Mouse (Mus musculus) testis, adult 2 months (tissue): ENCODE data around the gene Plin1. TPM values are rescaled to one million over a fixed set of nuclear protein-coding genes. Genes with fewer than 3 reads are reported as not detected.

Source experiments
- H3K27ac ChIP-seq: fragments of 200-500 bp; 2 replicates; pipeline ENCODE4 v1.5.1; 2012; ENCODE audit warnings: low read depth, low read length; ENCODE audit not compliant: control insufficient read depth, insufficient read depth
- H3K27me3 ChIP-seq: fragments of 200-500 bp; 2 replicates; pipeline ENCODE4 v1.6.1; 2012; ENCODE audit warnings: mild to moderate bottlenecking, low read length, moderate library complexity; ENCODE audit not compliant: control insufficient read depth, insufficient read depth
- H3K36me3 ChIP-seq: fragments of 200-500 bp; 2 replicates; pipeline ENCODE4 v1.6.1; 2012; ENCODE audit warnings: mild to moderate bottlenecking, low read length; ENCODE audit not compliant: control insufficient read depth, insufficient read depth
- H3K4me1 ChIP-seq: fragments of 200-500 bp; 2 replicates; pipeline ENCODE4 v1.6.1; 2012; ENCODE audit warnings: low read length; ENCODE audit not compliant: control insufficient read depth, insufficient read depth
- H3K4me3 ChIP-seq: fragments of 200-500 bp; 2 replicates; pipeline ENCODE4 v1.5.1; 2012; ENCODE audit warnings: low read depth, mild to moderate bottlenecking, low read length, moderate library complexity, mixed read lengths; ENCODE audit not compliant: control insufficient read depth
- CTCF ChIP-seq: fragments of 200-500 bp; IDR thresholded peaks from 2 replicates; pipeline ENCODE4 v1.5.1; 2012; ENCODE audit warnings: low read depth, mild to moderate bottlenecking, inconsistent platforms, low read length, moderate library complexity; ENCODE audit not compliant: control insufficient read depth, insufficient read depth, insufficient replicate concordance
- POLR2A ChIP-seq: fragments of 200-500 bp; IDR thresholded peaks from 2 replicates; pipeline ENCODE4 v1.6.1; 2012; ENCODE audit warnings: low read depth, mild to moderate bottlenecking, inconsistent platforms, low read length, moderate library complexity; ENCODE audit not compliant: control insufficient read depth
- polyA plus RNA-seq: library from polyadenylated mRNA; depleted of rRNA; stranded (reverse); fragments of >200 nt; gene quantifications from 2 replicates; pipeline ENCODE4 v1.2.3, GENCODE M21; 2012

Gene Plin1
- polyA plus RNA-seq, 1 experiment = 3.2 TPM

GRCm38 (mm10) chr7:79765991-79766390 lies 33.3 kb upstream of the Plin1 start:
- H3K27ac ChIP-seq = no peak overlapping the region
- no peak overlapping the region for H3K4me3 ChIP-seq
- no peaks in the 10 kb centered on the region for H3K27me3 ChIP-seq
- no peak for TF ChIP-seq POLR2A
- TF ChIP-seq CTCF = no peak
- H3K36me3 ChIP-seq = no peaks in the 10 kb centered on the region
- no peaks in the 10 kb centered on the region for H3K4me1 ChIP-seq

DNA sequence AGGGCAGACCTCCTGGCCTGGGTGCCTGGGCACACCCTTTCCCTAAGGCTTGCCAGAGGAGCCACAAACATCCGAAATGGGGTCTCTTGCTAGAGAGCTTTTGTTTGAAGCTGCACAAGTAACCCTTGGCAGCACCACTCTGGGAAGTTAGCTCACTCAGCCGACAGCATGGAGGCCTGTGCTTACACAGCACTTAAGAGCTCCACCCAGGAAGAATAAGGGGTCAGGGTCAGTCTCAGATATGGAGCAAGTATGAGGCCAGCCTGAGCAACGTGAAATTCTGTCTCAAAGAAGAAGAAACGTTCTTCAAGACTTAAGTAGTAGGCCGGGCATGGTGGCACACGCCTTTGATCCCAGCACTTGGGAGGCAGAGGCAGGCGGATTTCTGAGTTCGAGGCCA lies 29.4 kb upstream of the Plin1 start:
- no peaks in the 10 kb centered on the region for H3K36me3 ChIP-seq
- TF ChIP-seq POLR2A (no peak), CTCF (no peak)
- H3K4me1 ChIP-seq = no peaks in the 10 kb centered on the region
- H3K27ac ChIP-seq = no peak overlapping the region
- no peak overlapping the region for H3K4me3 ChIP-seq
- no peaks in the 10 kb centered on the region for H3K27me3 ChIP-seq

DNA sequence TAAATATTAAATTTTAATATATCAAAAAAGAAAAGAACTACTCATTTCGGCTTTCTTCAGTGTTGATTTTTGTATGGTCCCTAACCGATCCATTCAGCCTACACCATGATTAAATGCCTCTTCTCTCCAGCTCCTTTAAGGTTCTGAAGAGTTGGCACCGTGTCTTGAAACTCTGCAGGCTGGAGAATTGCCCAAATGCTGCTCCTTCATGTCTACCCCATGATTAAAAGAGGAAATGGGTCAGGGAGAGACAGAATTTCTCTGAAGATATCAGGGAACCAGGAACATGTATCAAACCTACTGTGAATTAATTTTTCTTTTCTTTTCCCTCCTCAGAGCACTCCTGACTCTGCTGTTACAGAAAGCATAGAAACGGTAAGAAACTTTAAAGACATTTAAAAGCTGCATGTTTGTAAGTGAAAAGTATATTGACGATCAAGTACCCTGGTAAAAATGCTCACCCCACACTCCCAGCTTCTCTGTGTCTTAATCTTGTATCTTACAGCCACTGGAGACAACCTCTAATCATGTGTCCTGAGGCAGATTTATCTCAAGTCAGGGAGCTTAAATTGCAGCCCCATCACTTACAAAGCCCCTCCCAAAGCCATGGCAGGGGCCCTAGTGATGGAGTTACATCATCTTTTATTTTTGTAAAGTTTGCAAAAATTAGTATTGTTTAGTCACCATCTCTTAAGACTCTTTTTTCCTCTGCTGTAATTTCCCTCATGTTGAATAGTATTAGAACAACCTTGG lies 28.6 kb upstream of the Plin1 start:
- Histone ChIP-seq H3K36me3 (no peaks in the 10 kb centered on the region), H3K27me3 (no peaks in the 10 kb centered on the region), H3K4me1 (no peaks in the 10 kb centered on the region), H3K27ac (no peak overlapping the region), H3K4me3 (no peak overlapping the region)
- TF ChIP-seq CTCF (no peak), POLR2A (no peak)

DNA sequence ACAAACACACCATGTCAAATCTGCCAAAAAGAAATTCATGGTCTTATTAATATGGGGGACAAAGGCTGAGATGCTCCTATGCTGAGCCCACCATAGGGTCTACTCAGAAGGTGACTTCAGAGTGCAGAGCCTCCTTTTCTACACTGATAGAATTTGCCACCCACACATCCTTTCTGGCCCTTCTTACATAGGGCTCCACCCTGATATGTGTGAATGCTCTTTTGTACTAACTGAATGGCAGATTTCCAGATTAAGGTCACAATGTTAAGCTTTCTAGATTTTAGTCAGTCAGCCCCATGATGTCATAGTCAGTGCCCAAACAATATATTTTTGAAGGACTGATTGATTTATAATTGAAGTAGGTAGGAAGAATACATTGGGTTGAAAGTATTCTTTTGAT lies 27.1 kb upstream of the Plin1 start:
- TF ChIP-seq POLR2A (no peak), CTCF (no peak)
- no peaks in the 10 kb centered on the region for H3K27me3 ChIP-seq
- no peak overlapping the region for H3K4me3 ChIP-seq
- no peaks in the 10 kb centered on the region for H3K4me1 ChIP-seq
- H3K36me3 ChIP-seq = no peaks in the 10 kb centered on the region
- no peak overlapping the region for H3K27ac ChIP-seq

- Histone ChIP-seq H3K4me1 (no peaks in the 10 kb centered on the region), H3K36me3 (no peaks in the 10 kb centered on the region), H3K4me3 (no peak overlapping the region), H3K27ac (no peak overlapping the region), H3K27me3 (no peaks in the 10 kb centered on the region)
- TF ChIP-seq CTCF (no peak), POLR2A (no peak)
Observed at GRCm38 (mm10) chr7:79758176-79758575, 25.5 kb upstream of the Plin1 start.

- Histone ChIP-seq H3K36me3 (no peaks in the 10 kb centered on the region), H3K27me3 (no peaks in the 10 kb centered on the region), H3K27ac (peak overlapping the region; percentile 43; the same call in 1 of the 2 replicates), H3K4me3 (no peak overlapping the region), H3K4me1 (no peaks in the 10 kb centered on the region)
- TF ChIP-seq CTCF (no peak), POLR2A (no peak)
Observed at GRCm38 (mm10) chr7:79756334-79756733, 23.6 kb upstream of the Plin1 start.

- Histone ChIP-seq H3K27ac (no peak overlapping the region), H3K4me3 (no peak overlapping the region), H3K4me1 (no peaks in the 10 kb centered on the region), H3K27me3 (no peaks in the 10 kb centered on the region), H3K36me3 (no peaks in the 10 kb centered on the region)
- TF ChIP-seq CTCF (no peak), POLR2A (no peak)
Observed at GRCm38 (mm10) chr7:79749511-79749910, 16.8 kb upstream of the Plin1 start.
